Mouse (Mus musculus): ENCODE measurements around the gene Rdh8.

Rdh8 gene

DNA sequence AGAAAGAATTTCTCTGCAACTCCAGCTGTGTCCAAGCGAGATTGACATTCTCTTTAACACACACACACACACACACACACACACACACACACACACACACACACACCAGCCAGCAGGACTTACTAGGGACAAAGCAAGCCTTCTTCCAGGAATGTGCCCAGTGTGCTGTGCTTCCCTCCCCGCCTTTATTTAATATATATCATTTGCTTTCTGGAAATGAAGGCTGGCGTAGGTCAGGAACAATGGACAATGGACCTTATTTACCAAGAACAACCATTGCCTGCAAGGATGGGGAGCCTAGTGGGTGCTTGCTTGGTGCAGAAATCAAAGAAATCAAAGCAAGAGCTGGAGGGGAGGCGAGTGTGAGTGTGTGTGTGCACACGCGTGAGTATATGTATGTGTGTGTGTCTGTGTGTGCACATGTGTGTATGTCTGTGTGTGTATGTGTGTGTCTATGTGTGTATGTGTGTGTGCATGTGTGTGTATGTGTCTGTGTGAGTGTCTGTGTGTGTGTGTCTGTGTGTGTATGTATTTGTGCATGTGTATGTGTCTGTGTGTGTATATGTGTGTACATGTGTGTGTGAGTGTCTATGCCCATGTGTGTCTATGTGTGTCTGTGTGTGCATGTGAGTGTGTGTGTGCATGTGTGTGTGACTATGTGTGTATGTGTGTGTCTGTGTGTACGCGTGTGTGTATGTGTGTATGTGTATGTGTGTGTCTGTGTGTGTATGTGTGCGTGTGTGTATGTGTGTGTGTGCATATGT is 19.1 kb downstream of the Rdh8 start:
- no peak for DNase-seq (ENCODE audit: low read depth, low spot score)

DNA sequence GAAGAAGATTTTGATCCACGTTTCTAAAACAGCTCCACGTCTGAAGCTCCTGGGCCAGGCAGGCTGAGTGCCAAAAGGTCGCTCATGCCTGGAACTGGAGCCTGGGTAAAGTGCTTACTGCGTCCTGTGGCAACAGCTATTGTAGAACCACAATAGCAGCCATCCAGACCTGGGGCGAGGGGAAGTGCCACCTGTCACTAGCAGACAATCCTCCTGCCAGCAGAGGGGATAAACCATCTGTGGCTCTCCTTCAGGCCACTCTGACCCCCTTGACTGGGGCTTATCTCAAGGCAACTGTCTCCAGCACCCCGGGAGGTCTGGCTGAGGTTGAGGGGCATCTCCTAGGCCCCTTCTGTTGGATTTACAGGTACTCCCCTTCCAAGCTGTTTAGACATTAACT is 20.6 kb downstream of the Rdh8 start:
- no peak for DNase-seq (ENCODE audit: low read depth, low spot score)

DNA sequence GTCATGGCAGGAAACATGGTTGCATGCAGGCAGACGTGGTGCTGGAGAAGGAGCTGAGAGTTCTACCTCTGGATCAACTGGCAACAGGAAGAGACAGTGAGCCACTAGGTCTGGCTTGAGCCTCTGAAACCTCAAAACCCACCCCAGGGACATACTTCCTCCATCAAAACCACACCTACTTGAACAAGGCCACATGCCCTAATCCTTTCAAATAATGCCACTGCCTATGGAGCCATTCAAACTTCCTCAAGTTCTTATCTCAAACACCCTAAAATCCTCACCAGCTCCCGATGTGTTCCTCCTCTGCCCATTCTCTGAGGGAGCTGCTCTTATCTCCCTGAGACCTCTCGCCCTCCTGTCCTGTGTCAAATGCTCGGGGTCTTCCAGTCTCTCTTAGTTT is 23.9 kb downstream of the Rdh8 start:
- no peak for DNase-seq (ENCODE audit: low read depth, low spot score)

DNA sequence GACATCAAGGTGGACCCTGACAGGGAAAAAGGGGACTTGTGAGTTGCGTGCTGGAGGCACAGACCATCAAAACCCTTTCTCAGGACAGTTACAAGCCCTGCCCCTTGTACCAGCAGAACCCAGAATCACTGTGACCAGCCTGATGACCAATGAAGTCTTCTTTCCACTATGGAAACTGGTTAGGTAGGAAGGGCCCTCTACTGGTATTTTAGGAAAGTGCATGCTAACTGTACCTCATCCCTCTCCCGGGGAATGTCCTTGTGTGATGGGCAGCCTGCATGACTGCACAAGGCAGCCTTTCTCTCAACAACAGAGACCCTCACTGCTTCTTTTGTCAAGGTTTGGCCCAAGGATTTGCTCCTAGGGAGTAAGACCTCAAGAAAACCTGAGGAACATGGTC is 24.4 kb downstream of the Rdh8 start:
- DNase-seq (ENCODE audit: low read depth, low spot score), result peak; percentile 25

DNA sequence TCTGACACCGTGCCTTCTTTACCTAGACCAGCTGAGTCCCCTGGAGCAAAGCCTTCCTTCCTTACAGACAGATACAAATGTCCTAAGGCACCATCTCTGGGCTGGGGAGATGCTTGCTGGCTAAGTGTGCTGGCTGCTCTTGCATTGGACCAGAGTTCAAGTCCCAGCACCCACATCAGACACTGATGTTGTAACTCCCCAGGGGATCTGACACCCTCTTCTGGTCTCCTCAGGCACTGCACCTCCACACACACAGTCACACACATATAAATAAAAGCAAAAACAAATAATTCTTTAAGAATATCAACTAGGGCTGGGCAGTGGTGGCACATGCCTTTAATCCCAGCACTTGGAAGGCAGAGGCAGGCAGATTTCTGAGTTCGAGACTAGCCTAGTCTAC is 31.9 kb downstream of the Rdh8 start:
- no peak for DNase-seq (ENCODE audit: low read depth, low spot score)

DNA sequence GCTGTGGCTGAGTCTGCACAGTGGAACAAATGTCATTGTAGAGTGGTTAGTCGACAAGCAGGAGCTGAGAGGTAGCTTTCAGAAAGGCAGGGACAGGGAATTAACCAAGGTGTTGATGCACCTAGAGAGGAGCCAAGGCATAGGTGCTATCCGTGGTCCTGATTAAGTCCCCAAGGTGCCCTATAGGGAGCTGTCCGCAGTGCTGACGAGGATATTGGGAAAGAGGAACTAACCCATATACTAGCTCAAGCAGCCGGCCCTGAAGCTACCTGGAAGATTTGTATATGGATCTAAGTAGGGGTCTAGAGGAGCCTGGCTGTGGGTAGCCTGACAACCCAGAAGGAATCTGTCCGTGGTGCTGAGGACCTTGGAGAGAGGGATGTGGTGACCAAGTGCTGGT is 38.8 kb downstream of the Rdh8 start:
- DNase-seq (ENCODE audit: low read depth, low spot score), result peak; percentile 70

DNA sequence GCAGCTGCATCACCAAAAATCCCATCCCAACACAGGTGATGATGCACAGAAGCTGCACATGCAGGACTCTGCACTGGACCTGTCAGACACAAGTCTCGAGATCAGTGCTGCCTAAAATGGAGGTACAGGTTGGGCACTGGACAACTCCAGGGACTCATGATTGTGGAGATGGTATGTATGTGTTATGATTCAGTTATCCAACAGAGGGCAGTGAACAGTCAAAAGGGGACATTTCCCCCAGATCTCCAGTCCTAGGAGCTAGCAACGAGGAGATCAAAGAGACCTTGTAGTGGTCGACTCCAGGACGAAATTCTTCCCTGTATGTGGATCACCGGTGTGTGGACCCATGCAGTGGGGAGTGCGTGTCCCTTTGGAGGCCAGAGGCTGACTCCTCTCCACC is 41.6 kb downstream of the Rdh8 start:
- no peak for DNase-seq (ENCODE audit: low read depth, low spot score)

DNA sequence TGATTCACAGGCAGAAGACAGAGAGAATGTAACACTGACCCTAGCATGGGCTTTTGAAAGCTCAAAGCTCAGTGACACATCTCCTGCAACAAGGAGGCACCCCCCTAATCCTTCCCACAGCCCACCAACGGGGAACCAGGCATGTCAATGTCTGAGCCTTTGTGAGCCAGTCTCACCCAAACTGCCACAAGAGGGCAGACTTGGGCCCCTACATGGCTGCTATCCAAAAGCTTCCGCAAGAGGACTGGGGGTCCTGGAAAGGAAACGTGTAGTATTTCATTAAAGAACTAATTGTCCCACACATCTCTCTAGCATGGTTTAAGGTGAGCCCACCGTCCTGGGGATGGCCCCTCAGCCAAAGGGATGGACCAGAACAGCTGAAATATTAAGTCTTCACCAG is 43.5 kb downstream of the Rdh8 start:
- peak; percentile 66 for DNase-seq (ENCODE audit: low read depth, low spot score)

DNA sequence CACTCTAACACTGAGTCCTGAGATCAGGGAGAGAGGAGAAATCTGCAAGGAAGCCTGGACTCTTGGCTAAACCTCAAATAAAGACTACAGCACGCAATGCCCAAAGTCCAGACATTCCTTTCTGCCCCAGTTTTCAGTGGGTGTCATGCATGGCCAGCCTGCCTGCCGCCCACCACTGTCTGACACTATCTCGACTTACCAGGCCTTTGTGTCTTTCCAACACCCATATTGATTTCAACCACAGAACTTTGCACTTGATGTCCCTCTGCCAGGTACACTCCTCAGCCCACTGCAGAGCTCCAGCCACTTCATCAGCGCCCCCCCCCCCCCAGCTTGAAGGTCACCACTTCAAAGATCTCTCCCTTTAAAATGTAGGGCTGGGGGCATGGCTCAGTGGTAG is 43.9 kb downstream of the Rdh8 start:
- no peak for DNase-seq (ENCODE audit: low read depth, low spot score)

DNA sequence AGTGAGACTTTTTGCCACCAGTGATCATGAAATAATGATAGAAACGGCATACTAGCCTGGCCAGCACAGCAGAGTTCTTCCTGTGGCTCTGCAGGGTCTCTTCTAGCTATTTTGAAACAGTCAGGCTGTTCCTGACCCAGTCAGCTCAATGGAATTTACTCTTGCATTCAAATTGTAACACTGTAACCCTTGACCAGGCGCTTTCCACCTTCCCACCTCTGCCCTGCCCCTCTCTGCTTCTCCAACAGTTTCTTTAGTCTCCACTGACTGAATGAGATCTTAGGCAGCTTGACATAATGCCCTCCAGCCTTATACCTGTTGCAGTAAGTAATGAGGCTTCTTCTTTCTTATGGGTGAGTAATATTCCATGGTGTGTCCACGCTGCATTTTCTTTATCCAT is 48.6 kb downstream of the Rdh8 start:
- DNase-seq (ENCODE audit: low read depth, low spot score), result no peak

DNA sequence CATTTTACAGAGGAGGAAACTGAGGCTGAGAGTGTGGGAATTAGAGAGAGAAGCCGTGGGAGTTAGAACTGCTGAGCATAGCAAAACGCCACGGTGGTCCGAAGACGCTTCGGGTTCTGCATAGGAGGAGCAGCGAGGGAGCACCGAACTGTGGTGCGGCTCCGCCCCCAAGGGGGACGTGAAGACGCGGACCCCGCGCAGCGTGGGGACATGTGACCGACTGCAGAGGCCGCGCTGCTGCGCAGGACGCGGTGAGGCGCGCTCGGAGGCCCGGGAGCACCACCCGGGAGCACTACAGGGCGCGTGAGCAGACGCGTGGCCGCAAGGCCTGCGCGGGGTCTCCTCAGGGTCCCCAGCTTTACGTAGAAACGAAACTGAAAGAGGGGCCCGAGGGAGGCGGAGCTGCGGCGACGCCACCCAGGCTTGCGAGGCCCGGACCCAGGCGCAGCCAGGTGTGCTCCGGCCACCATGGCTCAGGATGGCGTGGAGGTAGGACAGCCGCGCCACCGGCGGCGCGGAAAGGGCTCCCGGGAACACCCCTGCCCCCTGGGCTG is 50.2 kb downstream of the Rdh8 start, which contains the start of gene A230050P20Rik:
A230050P20Rik (plus strand) TSS at position 195 of the 554 bp plus-strand sequence.
- DNase-seq (ENCODE audit: low read depth, low spot score), result peak; percentile 77

DNA sequence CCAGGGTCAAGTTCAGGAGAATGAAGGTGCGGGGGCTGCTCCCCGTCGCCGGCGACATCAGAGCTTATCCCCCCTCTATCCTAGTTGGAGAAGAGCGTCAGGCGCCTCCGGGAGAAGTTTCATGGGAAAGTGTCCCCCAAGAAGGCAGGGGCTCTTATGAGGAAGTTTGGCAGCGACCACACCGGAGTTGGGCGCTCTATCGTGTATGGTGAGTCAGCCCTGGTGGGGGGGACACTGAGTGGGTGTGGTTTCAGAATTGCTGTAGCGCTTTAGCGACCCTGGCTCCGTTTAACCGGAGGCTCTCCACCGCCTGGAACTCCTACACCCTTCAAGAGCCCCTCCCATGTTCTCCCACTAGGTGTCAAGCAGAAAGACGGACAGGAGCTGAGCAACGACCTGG is 50.9 kb downstream of the Rdh8 start:
- peak; percentile 41 for DNase-seq (ENCODE audit: low read depth, low spot score)

DNA sequence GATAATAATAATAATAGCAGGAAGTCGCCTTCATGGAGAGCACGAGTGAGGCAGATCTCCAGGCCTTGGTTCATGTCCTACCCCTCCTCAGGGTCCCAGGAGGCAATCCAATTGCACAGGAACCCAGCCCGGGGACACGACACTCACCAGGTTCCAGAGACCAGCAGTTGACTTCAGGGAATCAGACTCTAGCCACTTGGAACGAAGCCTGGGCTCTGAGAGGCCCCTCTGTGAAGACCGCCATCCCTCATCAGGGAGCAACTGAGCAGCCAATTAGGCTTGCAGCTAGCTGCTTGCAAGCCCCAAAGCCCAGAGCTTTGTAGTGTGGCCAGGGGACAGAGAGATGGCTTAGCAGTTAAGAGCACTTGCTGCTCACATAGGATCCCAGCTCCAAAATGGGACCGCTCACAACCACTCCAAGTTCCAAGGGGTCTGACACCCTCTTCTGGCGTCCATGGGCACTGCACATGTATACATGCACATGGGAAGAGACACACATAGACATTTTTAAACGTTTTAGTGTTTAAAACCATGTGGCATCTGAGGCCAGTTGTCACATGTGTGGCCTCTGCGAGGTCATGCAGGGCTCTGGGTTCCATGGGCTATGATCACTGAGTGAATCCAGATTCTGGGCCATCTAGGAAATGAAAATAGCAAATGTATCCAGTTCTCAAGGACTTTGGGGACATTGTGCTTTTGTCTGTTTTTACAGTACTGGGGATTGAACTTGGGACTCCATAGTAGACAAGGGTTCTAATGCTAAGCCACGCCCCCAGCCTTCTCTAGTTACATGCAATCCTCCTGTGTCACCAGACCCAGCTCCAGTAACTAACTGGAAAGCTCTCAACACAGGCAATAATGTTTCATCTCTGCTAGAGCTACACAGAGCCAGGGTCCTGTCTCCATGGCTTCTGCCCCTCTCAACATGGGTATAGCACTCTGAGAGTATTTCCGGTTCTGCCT is 52.2 kb downstream of the Rdh8 start:
- no peak for DNase-seq (ENCODE audit: low read depth, low spot score)

DNA sequence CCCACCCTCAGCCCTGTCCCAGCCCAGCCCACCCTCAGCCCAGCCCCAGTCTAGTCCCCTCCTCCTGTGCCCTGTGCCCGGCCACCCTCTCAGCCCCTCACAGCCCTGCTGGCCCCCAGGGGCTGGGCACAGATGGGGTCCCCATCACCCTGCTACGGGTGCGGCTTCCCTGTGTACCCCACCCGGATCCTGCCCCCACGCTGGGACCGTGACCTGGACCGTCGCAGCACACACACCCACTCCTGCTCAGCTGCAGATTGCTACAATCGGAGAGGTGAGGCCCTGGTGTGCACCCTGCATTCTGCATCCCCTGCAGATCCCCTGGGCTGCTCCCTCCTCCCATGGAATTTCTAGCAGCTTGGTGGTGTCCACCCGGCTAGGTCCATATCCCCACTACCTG is 54.7 kb downstream of the Rdh8 start:
- no peak for DNase-seq (ENCODE audit: low read depth, low spot score)

DNA sequence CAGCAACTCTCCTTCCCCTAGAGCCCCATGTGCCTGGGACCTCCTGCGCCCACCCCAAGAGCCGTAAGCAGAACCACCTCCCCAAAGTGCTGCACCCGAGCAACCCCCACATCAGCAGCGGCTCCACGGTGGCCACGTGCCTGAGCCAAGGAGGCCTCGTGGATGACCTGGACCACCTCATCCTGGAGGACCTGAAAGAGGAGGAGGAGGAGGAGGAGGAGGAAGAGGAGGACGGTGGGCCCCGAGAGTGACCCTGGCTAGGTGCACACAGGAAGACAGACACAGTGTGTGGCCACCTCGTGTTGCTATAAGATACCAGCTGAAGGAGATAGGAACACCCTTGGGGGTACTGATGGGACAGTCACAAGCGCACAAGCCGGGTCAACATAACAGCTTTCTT is 55.2 kb downstream of the Rdh8 start:
- no peak for DNase-seq (ENCODE audit: low read depth, low spot score)

DNA sequence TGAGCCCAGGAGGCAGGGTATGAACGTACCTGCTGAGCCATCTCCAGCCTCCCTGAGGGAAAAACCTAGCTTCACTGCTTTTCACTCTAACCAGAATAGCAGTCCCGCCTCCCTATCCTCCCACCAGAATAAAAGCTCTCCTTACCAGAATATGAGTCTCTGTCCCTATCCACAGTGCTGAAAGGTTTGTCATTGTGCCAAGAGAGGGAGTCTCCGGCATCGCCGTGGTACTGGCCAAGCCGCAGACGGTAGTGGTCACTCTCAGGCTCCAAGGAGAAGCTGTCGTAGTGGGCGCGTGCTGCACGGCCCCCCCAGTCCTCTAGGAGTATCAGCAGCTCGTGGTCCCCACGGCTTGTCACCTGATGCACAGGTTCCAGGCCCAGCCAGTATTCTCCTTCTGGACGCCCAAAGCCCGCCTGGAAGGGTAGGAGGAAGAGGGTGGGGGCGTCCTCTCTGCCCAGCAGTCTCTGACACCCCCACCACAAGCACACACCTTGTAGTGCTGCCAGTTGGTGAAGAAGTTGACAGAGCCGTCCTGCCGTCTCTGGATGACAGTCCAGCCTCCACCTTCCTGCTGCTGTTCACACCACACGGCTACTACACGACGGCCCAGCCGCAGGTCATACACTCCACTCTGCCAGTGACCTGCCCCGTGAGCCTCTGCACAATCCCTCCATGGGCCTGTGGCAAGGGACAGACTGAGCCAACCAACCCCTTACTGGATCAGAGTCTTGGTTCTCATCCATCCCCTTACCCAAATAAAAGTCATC is 56.9 kb downstream of the Rdh8 start:
- no peak for DNase-seq (ENCODE audit: low read depth, low spot score)
